Mouse (Mus musculus) ES-Bruce4 (cell line): ENCODE data around the gene Gas7. TPM values are rescaled to one million over a fixed set of nuclear protein-coding genes. Genes with fewer than 3 reads are reported as not detected.

Experiments used
- H3K27ac ChIP-seq: 2 replicates; pipeline ENCODE4 v1.5.1; 2012; ENCODE audit warnings: low read length, inconsistent platforms; ENCODE audit not compliant: insufficient read depth
- H3K27me3 ChIP-seq: 2 replicates; pipeline ENCODE4 v1.6.1; 2012; ENCODE audit warnings: mild to moderate bottlenecking, low read length, inconsistent platforms; ENCODE audit not compliant: control insufficient read depth, poor library complexity, insufficient read depth, severe bottlenecking
- H3K36me3 ChIP-seq: 2 replicates; pipeline ENCODE4 v1.6.1; 2012; ENCODE audit warnings: inconsistent platforms, mild to moderate bottlenecking, low read length, moderate library complexity; ENCODE audit not compliant: control insufficient read depth, poor library complexity, insufficient read depth, severe bottlenecking
- H3K4me1 ChIP-seq: one replicate; pipeline ENCODE4 v1.8.1; 2011; ENCODE audit warnings: low read length; ENCODE audit not compliant: control insufficient read depth, insufficient read depth
- H3K4me3 ChIP-seq: 2 replicates; pipeline ENCODE4 v1.5.1; 2011; ENCODE audit warnings: low read depth, mild to moderate bottlenecking, low read length
- H3K9ac ChIP-seq: 2 replicates; pipeline ENCODE4 v1.6.1; 2012; ENCODE audit warnings: low read depth, mild to moderate bottlenecking, inconsistent platforms; ENCODE audit not compliant: poor library complexity, severe bottlenecking
- H3K9me3 ChIP-seq: replicated peaks from 2 replicates; pipeline ENCODE4 v1.6.1; 2012; ENCODE audit warnings: mild to moderate bottlenecking, low read length, inconsistent platforms; ENCODE audit not compliant: control insufficient read depth, poor library complexity, insufficient read depth, severe bottlenecking
- CTCF ChIP-seq: IDR thresholded peaks from one replicate; pipeline ENCODE4 v1.8.1; 2011; ENCODE audit warnings: low read depth, low read length
- EP300 ChIP-seq: IDR thresholded peaks from 2 replicates; pipeline ENCODE4 v1.6.1; 2011; ENCODE audit warnings: low read depth, low read length; ENCODE audit not compliant: insufficient read depth
- POLR2A ChIP-seq: IDR thresholded peaks from one replicate; pipeline ENCODE4 v1.8.1; 2011; ENCODE audit warnings: low read length; ENCODE audit not compliant: insufficient read depth
- polyA plus RNA-seq: library from polyadenylated mRNA; stranded (reverse); fragments of >200 nt; gene quantifications from 2 replicates; pipeline ENCODE4 v1.2.4, GENCODE M21; 2011; ENCODE audit warnings: low read depth; ENCODE audit not compliant: missing spikeins, insufficient read depth, insufficient read length

Gas7 gene
- polyA plus RNA-seq, 1 experiment, result 2.3 TPM

GRCm38 (mm10) chr11:67515020-67515911 is 60.0 kb downstream of the Gas7 start:
- H3K4me1 ChIP-seq, result no peaks in the 10 kb centered on the region
- H3K36me3 ChIP-seq, result no peaks in the 10 kb centered on the region
- no peak overlapping the region for H3K9ac ChIP-seq
- no peaks in the 10 kb centered on the region for H3K9me3 ChIP-seq
- no peak overlapping the region for H3K4me3 ChIP-seq
- no peak overlapping the region for H3K27ac ChIP-seq
- H3K27me3 ChIP-seq, result no peaks in the 10 kb centered on the region
- TF ChIP-seq POLR2A (no peak), CTCF (no peak), EP300 (no peak)

- H3K27me3 ChIP-seq, result no peaks in the 10 kb centered on the region
- H3K36me3 ChIP-seq, result no peaks in the 10 kb centered on the region
- H3K4me1 ChIP-seq, result no peaks in the 10 kb centered on the region
- no peak overlapping the region for H3K27ac ChIP-seq
- TF ChIP-seq EP300, result no peak
- no peak for TF ChIP-seq CTCF
- H3K9ac ChIP-seq, result no peak overlapping the region
- no peaks in the 10 kb centered on the region for H3K9me3 ChIP-seq
- H3K4me3 ChIP-seq, result no peak overlapping the region
Measured at GRCm38 (mm10) chr11:67515912-67516305, 60.7 kb downstream of the Gas7 start.

GRCm38 (mm10) chr11:67517748-67518147 is 62.5 kb downstream of the Gas7 start:
- H3K9ac ChIP-seq, result no peak overlapping the region
- no peak overlapping the region for H3K4me3 ChIP-seq
- TF ChIP-seq POLR2A (no peak), CTCF (no peak), EP300 (no peak)
- no peaks in the 10 kb centered on the region for H3K4me1 ChIP-seq
- no peaks in the 10 kb centered on the region for H3K27me3 ChIP-seq
- H3K9me3 ChIP-seq, result no peaks in the 10 kb centered on the region
- H3K36me3 ChIP-seq, result no peaks in the 10 kb centered on the region
- no peak overlapping the region for H3K27ac ChIP-seq

GRCm38 (mm10) chr11:67518985-67519384 is 63.7 kb downstream of the Gas7 start:
- Histone ChIP-seq H3K36me3 (no peaks in the 10 kb centered on the region), H3K9ac (no peak overlapping the region), H3K27ac (no peak overlapping the region), H3K4me3 (no peak overlapping the region), H3K4me1 (no peaks in the 10 kb centered on the region), H3K9me3 (no peaks in the 10 kb centered on the region), H3K27me3 (no peaks in the 10 kb centered on the region)
- no peak for TF ChIP-seq POLR2A
- TF ChIP-seq EP300, result no peak
- no peak for TF ChIP-seq CTCF

GRCm38 (mm10) chr11:67522671-67523070 is 67.4 kb downstream of the Gas7 start:
- H3K36me3 ChIP-seq, result no peaks in the 10 kb centered on the region
- H3K9ac ChIP-seq, result no peak overlapping the region
- TF ChIP-seq POLR2A, result no peak
- TF ChIP-seq CTCF, result no peak
- TF ChIP-seq EP300, result no peak
- no peaks in the 10 kb centered on the region for H3K27me3 ChIP-seq
- no peak overlapping the region for H3K4me3 ChIP-seq
- H3K4me1 ChIP-seq, result no peaks in the 10 kb centered on the region
- H3K27ac ChIP-seq, result no peak overlapping the region
- no peaks in the 10 kb centered on the region for H3K9me3 ChIP-seq

GRCm38 (mm10) chr11:67523806-67524205 is 68.6 kb downstream of the Gas7 start:
- H3K27me3 ChIP-seq, result no peaks in the 10 kb centered on the region
- H3K36me3 ChIP-seq, result no peaks in the 10 kb centered on the region
- H3K4me3 ChIP-seq, result no peak overlapping the region
- no peak overlapping the region for H3K9ac ChIP-seq
- TF ChIP-seq CTCF (no peak), POLR2A (no peak), EP300 (no peak)
- H3K27ac ChIP-seq, result no peak overlapping the region
- H3K4me1 ChIP-seq, result no peaks in the 10 kb centered on the region
- H3K9me3 ChIP-seq, result no peaks in the 10 kb centered on the region
